Mouse (Mus musculus) gastrocnemius, adult 8-10 months (tissue): ENCODE measurements around the gene Psd4. TPM values are rescaled to one million over a fixed set of nuclear protein-coding genes. Genes with fewer than 3 reads are reported as not detected.

Experiments used
- DNase-seq, 2 experiments: peaks; one replicate each; pipeline ENCODE4 v3.0.0; 2022; ENCODE audit warnings: low spot score in 2 of 2
- total RNA-seq, 4 experiments: library from RNA; stranded (reverse); gene quantifications; 2 replicates each; pipeline ENCODE4 v1.2.4; 2022

Gene Psd4
- total RNA-seq, 4 experiments from 2014 or later, result 0.07 to 1.1 (median 0.59) TPM

DNA sequence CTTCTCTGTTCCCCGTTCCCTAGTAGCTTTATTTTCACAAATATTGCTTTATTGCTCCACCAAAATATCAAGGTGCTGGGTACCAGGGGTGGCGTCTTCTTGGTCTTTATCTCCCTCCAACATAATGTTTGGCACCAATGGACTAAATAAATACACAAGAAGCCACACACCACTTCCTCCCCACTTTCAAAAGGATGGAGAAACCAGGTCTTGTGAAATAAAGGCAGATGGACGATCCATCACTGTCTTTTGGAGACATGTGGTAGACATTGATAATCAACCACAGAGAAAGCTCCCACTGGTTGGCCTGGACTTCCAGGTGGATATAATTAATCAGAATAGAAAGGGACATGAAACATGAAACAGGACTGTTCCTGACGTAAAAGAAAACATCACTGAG, 62.4 kb downstream of the Psd4 start:
- no peak for DNase-seq

- DNase-seq, result no peak
Observed at GRCm38 (mm10) chr2:24434670-24435069, 67.3 kb downstream of the Psd4 start.

GRCm38 (mm10) chr2:24435699-24436098, 68.3 kb downstream of the Psd4 start:
- DNase-seq, result no peak

GRCm38 (mm10) chr2:24440056-24440455, 72.7 kb downstream of the Psd4 start:
- no peak for DNase-seq

- no peak for DNase-seq
Observed at GRCm38 (mm10) chr2:24441899-24442298, 74.5 kb downstream of the Psd4 start.

- DNase-seq, result no peak
Observed at GRCm38 (mm10) chr2:24442303-24442925, 75.0 kb downstream of the Psd4 start.

DNA sequence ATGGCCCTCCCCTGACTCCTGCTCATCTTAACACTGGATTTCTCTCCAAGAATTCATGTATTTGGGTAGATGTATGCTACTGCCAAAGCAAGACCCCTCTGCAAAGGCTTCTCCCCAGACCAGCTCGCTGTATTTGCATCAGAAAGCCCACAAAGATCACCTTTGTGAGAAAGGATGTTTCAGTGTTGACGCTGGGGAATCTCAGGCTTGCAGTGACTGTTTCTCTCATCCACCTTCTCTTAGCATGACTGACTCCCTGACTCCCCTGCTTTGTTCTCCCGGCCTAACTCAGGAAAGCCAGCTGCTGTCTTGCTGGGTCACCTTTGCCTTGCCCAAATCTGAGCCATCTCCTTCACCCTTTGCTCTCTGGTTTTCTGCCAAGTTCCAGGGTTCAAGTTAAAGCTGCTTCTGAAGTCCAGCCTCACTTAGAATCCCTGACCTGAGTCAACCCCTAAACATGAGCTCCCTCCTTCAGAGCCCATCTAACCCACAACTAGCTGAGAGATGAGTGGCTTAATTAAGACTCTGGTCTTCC, 75.9 kb downstream of the Psd4 start:
- DNase-seq, result no peak

- no peak for DNase-seq
Observed at GRCm38 (mm10) chr2:24449111-24449510, 81.7 kb downstream of the Psd4 start.

- DNase-seq, result peak; percentile 25 to 42
Observed at GRCm38 (mm10) chr2:24453206-24453605, 85.8 kb downstream of the Psd4 start.

- no peak for DNase-seq
Observed at GRCm38 (mm10) chr2:24454429-24455011, 87.1 kb downstream of the Psd4 start.

DNA sequence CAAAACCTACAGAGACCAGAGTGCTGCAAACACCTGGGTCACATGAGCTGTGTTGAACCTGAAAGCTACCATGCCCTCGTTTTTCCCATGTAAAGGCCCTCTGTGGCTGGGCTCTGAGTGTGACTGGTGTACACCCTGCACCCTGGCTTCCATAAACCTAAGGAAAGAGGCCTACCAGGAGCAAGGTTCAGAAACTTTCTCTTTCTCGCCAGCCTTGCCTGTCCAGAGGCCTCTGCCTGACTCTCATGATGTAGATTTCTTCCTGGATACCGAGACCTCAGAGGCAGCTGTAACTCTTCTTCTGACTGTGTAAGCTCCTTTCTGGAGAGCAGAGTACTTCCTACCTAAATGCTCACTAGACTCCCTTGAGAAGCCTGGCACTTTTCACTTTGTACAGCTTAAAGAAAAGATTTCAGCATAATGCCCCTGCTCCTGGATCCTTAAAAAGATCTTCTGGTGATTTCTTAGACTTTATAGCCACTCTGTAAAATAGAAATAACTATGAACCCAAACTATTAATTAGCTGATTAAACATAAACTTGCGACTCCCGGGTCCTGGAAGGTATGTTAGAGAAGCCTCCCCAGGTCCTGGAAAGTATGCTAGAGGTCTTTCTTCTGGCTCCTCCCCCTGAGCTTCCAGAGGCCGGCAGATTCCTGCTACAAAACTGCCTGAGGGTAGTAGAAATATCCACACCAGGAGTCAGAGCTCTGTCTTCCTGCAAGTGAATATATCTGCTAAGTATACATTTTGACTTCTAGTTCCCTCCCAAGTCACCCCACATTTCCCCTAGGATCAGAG, 87.9 kb downstream of the Psd4 start:
- DNase-seq, result no peak

- DNase-seq, result no peak
Observed at GRCm38 (mm10) chr2:24456841-24457240, 89.5 kb downstream of the Psd4 start.

DNA sequence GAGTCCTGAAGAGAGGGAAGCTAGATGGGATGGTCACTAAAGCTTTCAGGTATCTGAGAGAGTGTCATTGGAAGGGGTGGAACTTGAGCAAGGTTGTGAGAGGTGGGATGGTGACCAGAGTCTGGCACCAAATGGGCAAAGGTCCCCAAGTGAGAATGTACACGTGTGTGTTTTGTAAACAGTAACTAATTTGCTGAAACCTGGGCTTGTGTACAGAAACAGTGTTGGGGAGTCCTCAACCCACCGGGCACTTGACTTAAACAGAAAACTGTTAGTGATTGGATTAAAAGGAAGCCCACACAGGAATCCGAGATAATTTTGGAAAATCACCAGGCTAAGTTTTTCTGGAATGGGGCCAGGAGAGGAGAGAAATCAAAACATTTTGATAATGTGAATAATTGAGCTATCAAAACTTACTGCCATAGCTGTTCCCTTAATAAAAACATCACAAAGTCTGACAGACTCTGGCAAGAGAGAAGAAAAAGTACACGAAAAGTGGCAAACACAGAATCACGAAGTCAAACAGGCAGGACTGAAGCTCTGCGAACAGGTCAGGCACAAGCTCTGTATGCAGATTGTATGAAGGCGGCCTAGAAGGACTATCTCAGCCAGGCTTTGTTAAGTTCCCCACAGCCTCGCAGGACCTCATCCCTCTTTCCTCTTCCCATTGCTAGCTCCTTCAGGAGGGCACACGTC, 92.9 kb downstream of the Psd4 start:
- DNase-seq, result no peak

GRCm38 (mm10) chr2:24460808-24461127, 93.4 kb downstream of the Psd4 start:
- no peak for DNase-seq

Other genes starting within 250 kb of the Psd4 start
- not detected for gene Il1f8, start 214.4 kb upstream of the Psd4 start, total RNA-seq
- gene Il1f9, start 181.1 kb upstream of the Psd4 start, total RNA-seq, result not detected
- not detected for gene Il1f6, start 152.2 kb upstream of the Psd4 start, total RNA-seq
- gene Il1f5, start 90.6 kb upstream of the Psd4 start, total RNA-seq, result not detected
- gene Il1f10, start 76.4 kb upstream of the Psd4 start, total RNA-seq, result not detected
- not detected for gene Il1rn, start 30.7 kb upstream of the Psd4 start, total RNA-seq
- not detected for gene Pax8, start 108.0 kb downstream of the Psd4 start, total RNA-seq